Mouse (Mus musculus) lung, adult 18-20 months (tissue): ENCODE data around the gene Dpep1.
"Not testable (repeated sequence)": the region's sequence is repeated elsewhere in the genome, so short reads cannot be mapped to it uniquely, and the experiment has no call there.

Experiments
- DNase-seq, 2 experiments: peaks; one replicate each; pipeline ENCODE4 v3.0.0; 2022; ENCODE audit warnings: mixed read lengths in 2 of 2

The Dpep1 gene

GRCm38 (mm10) chr8:123185566-123186409 lies at the start of gene Dpep1:
TSS of gene Dpep1 (plus strand) at chr8:123186242.
- peak; percentile 58 to 79 for DNase-seq

GRCm38 (mm10) chr8:123136287-123136686 lies 49.8 kb upstream of the Dpep1 start:
- no peak for DNase-seq

GRCm38 (mm10) chr8:123137645-123138077 lies 48.4 kb upstream of the Dpep1 start:
- no peak for DNase-seq

- DNase-seq = no peak
Measured at GRCm38 (mm10) chr8:123138741-123139140, 47.3 kb upstream of the Dpep1 start.

DNA sequence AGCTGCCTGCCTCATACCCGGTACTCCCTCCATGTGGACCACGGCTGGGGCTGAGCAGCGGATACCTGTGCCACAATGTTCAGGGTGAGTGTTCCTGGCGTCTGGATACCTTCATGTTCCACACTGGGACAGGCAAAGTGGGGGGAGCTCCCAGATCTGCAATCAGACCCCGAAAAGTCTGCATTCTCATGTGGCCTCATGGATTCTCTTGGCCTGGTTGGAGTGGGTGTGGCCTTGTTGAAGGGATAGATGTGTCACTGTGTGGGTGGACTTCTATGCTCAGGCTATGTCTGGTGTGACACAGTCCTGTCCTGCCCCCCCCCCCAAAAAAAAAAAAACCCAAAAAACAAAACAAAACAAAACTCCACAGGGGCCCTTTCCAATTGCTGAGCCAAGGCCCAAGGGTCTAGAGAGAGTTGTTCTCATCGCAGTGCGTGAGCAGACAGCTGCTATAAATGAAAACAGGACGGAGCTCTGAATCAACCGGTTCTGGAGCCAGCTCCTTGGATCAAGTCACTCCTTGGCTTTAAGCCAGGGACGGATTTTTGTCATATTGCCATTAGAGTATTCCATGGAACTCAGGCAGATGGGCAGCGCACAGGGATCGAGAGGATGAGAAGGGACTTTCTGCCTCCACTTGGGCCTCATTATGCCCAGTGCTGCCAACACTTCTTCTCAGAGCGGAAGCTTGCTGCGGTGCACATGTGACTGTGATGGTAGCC lies 44.1 kb upstream of the Dpep1 start:
- peak; percentile 60 to 83 for DNase-seq

DNA sequence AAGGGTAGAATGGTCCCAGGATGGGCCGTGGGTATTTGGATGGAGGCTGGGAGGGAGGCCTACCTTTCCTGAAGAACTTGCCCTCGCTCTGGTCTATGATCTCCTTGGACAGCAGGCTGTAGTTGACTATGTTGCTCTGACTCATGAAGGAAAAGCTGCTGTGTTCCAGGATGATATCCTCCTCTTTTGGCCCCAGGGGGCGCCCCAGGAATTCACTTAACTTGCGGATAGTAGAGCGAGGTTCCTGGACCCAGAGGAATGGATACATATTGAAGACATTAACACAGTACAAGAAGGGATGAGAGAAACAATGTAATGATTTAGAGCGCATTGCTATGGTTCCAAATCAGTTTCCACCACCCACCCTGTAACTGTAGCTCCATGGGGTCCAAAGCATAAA lies 40.8 kb upstream of the Dpep1 start:
- peak; percentile 31 to 55 for DNase-seq

- DNase-seq = peak in 1 of 2 experiments; percentile 34
Measured at GRCm38 (mm10) chr8:123146390-123146789, 39.7 kb upstream of the Dpep1 start.

DNA sequence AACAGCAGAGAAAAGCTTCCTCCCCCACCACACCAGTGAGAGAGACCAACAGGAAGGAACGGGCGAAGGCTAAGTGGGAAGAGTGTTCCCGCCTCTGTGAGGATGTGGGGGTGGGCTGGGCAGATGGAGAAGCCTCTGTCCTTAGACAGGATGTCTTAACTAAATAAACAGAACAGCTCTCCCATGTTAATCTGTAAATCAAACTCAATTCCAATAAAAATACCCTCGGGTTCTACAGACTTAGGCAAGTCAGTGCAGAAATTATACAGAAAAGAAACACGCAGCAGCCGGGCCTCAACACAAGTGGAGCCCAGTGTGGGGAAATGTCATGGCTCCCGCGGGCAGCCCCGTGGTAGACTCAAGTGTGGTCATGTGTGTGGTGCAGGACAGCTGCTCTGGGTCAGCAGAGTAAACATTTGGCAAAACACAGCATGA lies 35.3 kb upstream of the Dpep1 start:
- DNase-seq = peak; percentile 39 to 58

- DNase-seq = peak; percentile 33 to 36
Measured at GRCm38 (mm10) chr8:123155177-123155576, 30.9 kb upstream of the Dpep1 start.

GRCm38 (mm10) chr8:123156070-123156773 lies 29.8 kb upstream of the Dpep1 start:
- no peak for DNase-seq

DNA sequence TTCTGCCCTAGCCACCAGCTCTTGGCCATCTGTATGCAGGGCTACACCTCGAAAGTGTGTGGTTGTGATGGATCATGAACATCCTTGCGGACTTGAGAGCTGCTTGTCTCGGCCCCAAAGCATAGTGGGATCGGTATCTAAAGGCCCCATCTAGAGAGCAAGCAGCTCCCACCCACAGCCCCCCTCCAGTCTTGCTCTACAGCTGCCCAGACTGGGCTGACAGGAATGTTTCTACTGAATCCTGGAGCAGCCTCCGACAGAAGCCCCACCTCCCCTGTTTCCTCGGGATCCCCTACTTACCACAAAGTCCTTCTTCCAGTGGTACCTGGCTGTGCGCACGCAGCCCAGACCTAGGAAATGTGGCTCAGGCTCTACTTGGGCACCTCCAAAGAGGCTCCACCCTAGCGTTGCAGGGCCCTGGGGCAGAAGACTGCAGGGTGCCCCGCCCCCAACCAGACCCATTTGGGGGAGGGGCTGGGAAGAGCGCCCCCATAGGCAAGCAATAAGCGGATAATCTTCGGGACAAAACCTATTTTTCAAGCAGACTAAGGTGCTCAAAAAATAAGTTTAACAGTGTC lies 28.1 kb upstream of the Dpep1 start, which contains the start of gene Sult5a1:
Sult5a1 (minus strand) TSS at position 428 of the 578 bp plus-strand sequence.
- DNase-seq = no peak

GRCm38 (mm10) chr8:123181391-123181790 lies 4.7 kb upstream of the Dpep1 start:
- peak; percentile 31 to 52 for DNase-seq

DNA sequence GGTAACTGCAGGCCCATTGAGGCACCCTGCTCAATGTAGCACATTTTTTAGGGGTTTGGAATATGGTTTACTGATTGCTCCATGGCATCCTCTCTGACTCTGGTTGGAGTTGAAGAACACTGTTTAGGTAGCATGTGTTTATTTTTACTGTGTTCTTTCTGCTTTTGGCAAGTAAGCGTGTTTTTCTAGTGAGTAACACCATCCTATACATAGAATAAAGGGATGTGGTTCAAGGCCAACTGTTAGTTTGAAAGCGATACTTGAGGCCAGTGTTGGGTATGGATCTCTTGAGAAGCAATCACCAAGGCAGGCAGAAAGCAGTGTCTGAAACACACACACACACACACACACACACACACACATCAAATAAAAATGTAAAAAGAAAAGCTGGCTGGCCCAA lies 2.0 kb downstream of the Dpep1 start:
- no peak for DNase-seq

- no peak for DNase-seq
Measured at GRCm38 (mm10) chr8:123188841-123189240, 2.8 kb downstream of the Dpep1 start.

- DNase-seq = peak; percentile 65 to 70
Measured at GRCm38 (mm10) chr8:123190678-123191077, 4.6 kb downstream of the Dpep1 start.

DNA sequence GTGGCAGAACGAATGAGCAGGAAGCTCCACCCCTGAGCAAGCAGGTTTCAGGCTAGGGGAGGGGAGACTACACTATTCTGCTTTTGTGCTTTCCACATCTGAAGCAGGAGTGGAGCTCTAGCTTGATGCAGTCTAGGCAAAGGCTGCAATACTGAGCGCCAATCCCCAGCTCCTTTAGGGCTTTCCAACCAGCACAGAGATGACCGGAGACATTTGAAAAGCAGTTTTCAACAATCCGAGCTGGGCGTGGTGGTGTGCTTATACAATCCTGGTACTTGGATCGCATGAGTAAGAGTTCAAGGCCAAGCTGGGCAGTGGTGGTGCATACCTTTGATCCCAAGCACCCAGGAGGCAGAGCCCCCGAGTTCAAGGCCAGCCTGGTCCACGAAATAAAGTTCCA lies 5.9 kb downstream of the Dpep1 start:
- no peak for DNase-seq

GRCm38 (mm10) chr8:123193771-123194170 lies 7.7 kb downstream of the Dpep1 start:
- DNase-seq = no peak

DNA sequence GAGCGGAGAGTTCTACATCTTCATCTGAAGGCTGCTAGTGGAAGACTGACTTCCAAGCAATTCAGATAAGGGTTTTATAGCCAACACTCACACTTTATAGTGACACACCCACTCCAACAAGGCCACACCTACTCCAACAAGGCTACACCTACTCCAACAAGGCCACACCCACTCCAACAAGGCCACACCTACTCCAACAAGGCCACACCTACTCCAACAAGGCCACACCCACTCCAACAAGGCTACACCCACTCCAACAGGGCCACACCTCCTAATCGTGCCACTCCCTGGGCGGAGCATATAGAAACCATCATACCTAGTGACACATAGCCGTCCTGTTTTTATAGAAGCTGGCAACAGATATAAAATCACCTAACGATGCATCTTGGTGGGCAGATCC lies 11.0 kb downstream of the Dpep1 start:
- DNase-seq = not testable (repeated sequence)

GRCm38 (mm10) chr8:123199864-123200263 lies 13.8 kb downstream of the Dpep1 start:
- DNase-seq = no peak

- DNase-seq = peak; percentile 34 to 60
Measured at GRCm38 (mm10) chr8:123202288-123202687, 16.2 kb downstream of the Dpep1 start.

- no peak for DNase-seq
Measured at GRCm38 (mm10) chr8:123203571-123203970, 17.5 kb downstream of the Dpep1 start.

- DNase-seq = no peak
Measured at GRCm38 (mm10) chr8:123211876-123212275, 25.8 kb downstream of the Dpep1 start.
